Mouse (Mus musculus): ENCODE data around the gene Lbx2.
A peak's percentile ranks its signal among the peaks of the same experiment; 100 is the strongest.

Lbx2 gene

GRCm38 (mm10) chr6:83132176-83132919, 46.2 kb downstream of the Lbx2 start:
- no peak for DNase-seq (ENCODE audit: extremely low spot score, low read depth, low spot score)

- DNase-seq (ENCODE audit: extremely low spot score, low read depth, low spot score), result no peak
Measured at GRCm38 (mm10) chr6:83134226-83134625, 48.1 kb downstream of the Lbx2 start.

GRCm38 (mm10) chr6:83134951-83135513, 48.9 kb downstream of the Lbx2 start, which contains the start of gene Rtkn:
Gene Rtkn (plus strand): TSS chr6:83135463.
- no peak for DNase-seq (ENCODE audit: extremely low spot score, low read depth, low spot score)

- no peak for DNase-seq (ENCODE audit: extremely low spot score, low read depth, low spot score)
Measured at GRCm38 (mm10) chr6:83135571-83136161, 49.5 kb downstream of the Lbx2 start.

- DNase-seq (ENCODE audit: extremely low spot score, low read depth, low spot score), result no peak
Measured at GRCm38 (mm10) chr6:83136291-83136880, 50.2 kb downstream of the Lbx2 start.

- DNase-seq (ENCODE audit: extremely low spot score, low read depth, low spot score), result peak; percentile 61
Measured at GRCm38 (mm10) chr6:83136881-83137575, 50.9 kb downstream of the Lbx2 start.

- peak; percentile 83 for DNase-seq (ENCODE audit: extremely low spot score, low read depth, low spot score)
Measured at GRCm38 (mm10) chr6:83137576-83137950, 51.4 kb downstream of the Lbx2 start.
